Mouse (Mus musculus) CH12.LX (cell line): ENCODE results near the gene Nlrc5. TPM values are rescaled to one million over a fixed set of nuclear protein-coding genes. Genes with fewer than 3 reads are reported as not detected.
A peak's percentile ranks its signal among the peaks of the same experiment; 100 is the strongest.

ENCODE experiments used
- DNase-seq: peaks from one replicate; pipeline ENCODE4 v3.0.0-alpha.2; 2013; ENCODE audit errors: extremely low read depth
- H3K27ac ChIP-seq: 2 replicates; pipeline ENCODE4 v1.5.1; 2012; ENCODE audit warnings: low read depth, mild to moderate bottlenecking, control low read depth, moderate library complexity; ENCODE audit not compliant: insufficient read depth
- H3K27me3 ChIP-seq: replicated peaks from 2 replicates; pipeline ENCODE3; 2012; ENCODE audit warnings: inconsistent platforms
- H3K36me3 ChIP-seq, 2 experiments: replicated peaks in 1 of 2; 2 replicates each; pipeline versions ENCODE3 to v1.6.1; 2012; ENCODE audit warnings: inconsistent platforms in 1 of 2, low read length in 1 of 2, mild to moderate bottlenecking in 1 of 2, mixed read lengths in 1 of 2, moderate library complexity in 1 of 2; ENCODE audit not compliant: control insufficient read depth in 1 of 2, insufficient read depth in 1 of 2
- H3K4me1 ChIP-seq, 2 experiments: 2 replicates each; pipeline ENCODE4 v1.6.1; 2012; ENCODE audit warnings: inconsistent platforms in 1 of 2, moderate library complexity in 1 of 2; ENCODE audit not compliant: insufficient read depth in 2 of 2, control insufficient read depth in 1 of 2
- H3K4me2 ChIP-seq: 2 replicates; pipeline ENCODE4 v1.6.1; 2012; ENCODE audit warnings: low read depth, mild to moderate bottlenecking, control low read depth; ENCODE audit not compliant: poor library complexity, insufficient read depth, severe bottlenecking
- H3K4me3 ChIP-seq, 3 experiments: fragments of 150-350 bp in 1 of 3; sonication (generic) in 1 of 3; replicated peaks in 1 of 3; 2 replicates each; pipeline versions ENCODE3 to v1.5.1; 2011 to 2012; ENCODE audit warnings: low read depth in 2 of 3, low read length in 2 of 3, mild to moderate bottlenecking in 2 of 3, moderate library complexity in 2 of 3, control low read depth in 1 of 3, improper control_type of control experiment in 1 of 3, inconsistent platforms in 1 of 3, mixed read lengths in 1 of 3; ENCODE audit not compliant: poor library complexity in 1 of 3
- H3K79me2 ChIP-seq: replicated peaks from 2 replicates; pipeline ENCODE4 v1.6.1; 2012; ENCODE audit warnings: mild to moderate bottlenecking, moderate library complexity; ENCODE audit not compliant: control insufficient read depth, poor library complexity, insufficient read depth, severe bottlenecking; ENCODE audit errors: extremely low read depth
- H3K9ac ChIP-seq: 2 replicates; pipeline ENCODE4 v1.6.1; 2012; ENCODE audit warnings: low read depth, mild to moderate bottlenecking, control low read depth, moderate library complexity; ENCODE audit not compliant: insufficient read depth
- H3K9me3 ChIP-seq: replicated peaks from 2 replicates; pipeline ENCODE3; 2012; ENCODE audit warnings: low read length, inconsistent platforms, mixed read lengths
- BHLHE40 ChIP-seq: IDR thresholded peaks from 2 replicates; pipeline ENCODE4 v1.6.1; 2011; ENCODE audit warnings: mild to moderate bottlenecking, low read depth, low read length, improper control_type of control experiment
- CTCF ChIP-seq, 2 experiments: IDR thresholded peaks in 1 of 2; conservative IDR thresholded peaks in 1 of 2; 2 replicates each; pipeline ENCODE4 v1.5.1; 2011 to 2012; ENCODE audit warnings: low read depth in 2 of 2, low read length in 2 of 2, improper control_type of control experiment in 1 of 2, inconsistent platforms in 1 of 2, mild to moderate bottlenecking in 1 of 2, moderate library complexity in 1 of 2
- E2F4 ChIP-seq: IDR thresholded peaks from 2 replicates; pipeline ENCODE4 v1.6.1; 2011; ENCODE audit warnings: low read depth, low read length, improper control_type of control experiment; ENCODE audit not compliant: insufficient replicate concordance
- EP300 ChIP-seq: IDR thresholded peaks from 2 replicates; pipeline ENCODE4 v1.6.1; 2011; ENCODE audit warnings: low read length, improper control_type of control experiment
- IRF4 ChIP-seq: IDR thresholded peaks from 2 replicates; pipeline ENCODE4 v1.6.1; 2014; ENCODE audit warnings: low read depth, mild to moderate bottlenecking, inconsistent platforms, low read length, improper control_type of control experiment
- JUN ChIP-seq: IDR thresholded peaks from 2 replicates; pipeline ENCODE4 v1.6.1; 2011; ENCODE audit warnings: low read depth, mild to moderate bottlenecking, low read length, improper control_type of control experiment, moderate library complexity; ENCODE audit not compliant: insufficient read depth
- JUND ChIP-seq: conservative IDR thresholded peaks from 2 replicates; pipeline ENCODE4 v1.6.1; 2011; ENCODE audit warnings: low read depth, low read length, improper control_type of control experiment
- MEF2A ChIP-seq: IDR thresholded peaks from 2 replicates; pipeline ENCODE4 v1.6.1; 2014; ENCODE audit warnings: low read depth, mild to moderate bottlenecking, inconsistent platforms, low read length, improper control_type of control experiment, borderline replicate concordance
- MXI1 ChIP-seq: IDR thresholded peaks from 2 replicates; pipeline ENCODE4 v1.6.1; 2011; ENCODE audit warnings: mild to moderate bottlenecking, low read depth, low read length, improper control_type of control experiment
- PAX5 ChIP-seq: IDR thresholded peaks from 2 replicates; pipeline ENCODE4 v1.6.1; 2012; ENCODE audit warnings: low read length, inconsistent platforms, mixed read lengths
- RCOR1 ChIP-seq: conservative IDR thresholded peaks from 2 replicates; pipeline ENCODE4 v1.6.1; 2012; ENCODE audit warnings: low read depth, mild to moderate bottlenecking, inconsistent platforms, low read length, improper control_type of control experiment
- SIN3A ChIP-seq: IDR thresholded peaks from 2 replicates; pipeline ENCODE4 v1.6.1; 2012; ENCODE audit warnings: low read length, improper control_type of control experiment, inconsistent platforms
- TBP ChIP-seq: conservative IDR thresholded peaks from 2 replicates; pipeline ENCODE4 v1.6.1; 2011; ENCODE audit warnings: low read depth, low read length, improper control_type of control experiment
- UBTF ChIP-seq: IDR thresholded peaks from 2 replicates; pipeline ENCODE4 v1.6.1; 2012; ENCODE audit warnings: low read depth, mild to moderate bottlenecking, inconsistent platforms, low read length, improper control_type of control experiment, moderate library complexity
- USF1 ChIP-seq: IDR thresholded peaks from 2 replicates; pipeline ENCODE4 v1.6.1; 2014; ENCODE audit warnings: low read depth, mild to moderate bottlenecking, inconsistent platforms, low read length, improper control_type of control experiment
- USF2 ChIP-seq: conservative IDR thresholded peaks from 2 replicates; pipeline ENCODE4 v1.6.1; 2011; ENCODE audit warnings: low read depth, low read length, improper control_type of control experiment
- ZC3H11A ChIP-seq: IDR thresholded peaks from 2 replicates; pipeline ENCODE4 v1.6.1; 2012; ENCODE audit warnings: low read depth, mild to moderate bottlenecking, inconsistent platforms, low read length, improper control_type of control experiment
- ZNF384 ChIP-seq: IDR thresholded peaks from 2 replicates; pipeline ENCODE4 v1.6.1; 2012; ENCODE audit warnings: low read depth, low read length, improper control_type of control experiment, inconsistent platforms
- dilution Hi-C: fragments of 300-500 bp; cut with MboI; formaldehyde crosslinking; loops from 2 replicates; pipeline ENCODE4 v1.14.3; 2020; ENCODE audit warnings: low sequenced_read_pairs; ENCODE audit not compliant: extremely low pct_unique_long_range_greater_than_20kb, extremely low pct_ligation_motif_present
- in situ Hi-C: fragments of 300-500 bp; cut with MboI; formaldehyde crosslinking; loops from 3 replicates; pipeline ENCODE4 v1.14.3; 2019; ENCODE audit warnings: low sequenced_read_pairs, low pct_ligation_motif_present, low pct_unique_long_range_greater_than_20kb, mixed read lengths
- polyA plus RNA-seq: library from polyadenylated mRNA; unstranded; fragments of >175 nt; gene quantifications from 2 replicates; pipeline ENCODE4 v1.2.1, GENCODE M21; 2012; ENCODE audit warnings: low read depth; ENCODE audit not compliant: insufficient read length
- total RNA-seq, 2 experiments: library from RNA; depleted of rRNA; stranded (reverse); fragments of 300-350 nt in 1 of 2; fragments of >200 nt in 1 of 2; gene quantifications; 2 replicates each; pipeline ENCODE4 v1.2.3; 2012 to 2014

The Nlrc5 gene
- total and polyA plus RNA-seq, 3 experiments, result 58.6 to 72.5 (median 60.2) TPM

DNA sequence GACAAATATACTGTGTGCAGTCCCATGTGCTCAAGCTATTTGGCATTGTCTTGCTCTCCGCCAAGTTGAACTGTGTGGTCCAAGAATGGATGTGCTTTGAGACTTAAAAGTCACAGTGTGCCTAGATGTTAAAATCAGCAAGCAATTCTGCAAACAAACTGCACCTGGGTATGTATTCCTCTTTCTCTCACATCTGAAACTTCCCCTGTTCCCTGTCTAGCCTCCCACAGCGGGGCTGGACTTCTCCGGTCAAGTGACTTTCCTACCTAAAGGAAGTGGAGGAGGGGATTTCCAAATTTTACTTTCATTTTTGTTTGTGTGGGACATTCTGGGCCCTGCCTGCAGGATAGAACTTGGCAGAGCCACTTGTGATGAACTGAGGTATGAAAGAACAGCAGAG, 9.0 kb downstream of the Nlrc5 start (continued):
- TF ChIP-seq USF2 (no peak), UBTF (no peak), E2F4 (0 out of 2 replicates have a peak, but pooled peaks have one; percentile 51), MEF2A (peak; percentile 54; the same call in 1 of the 2 replicates), CTCF (conservative IDR thresholded peaks at IDR 0.05 in 1 of 2, IDR thresholded peaks at IDR 0.05 in 1 of 2; ENCODE audit: low read depth in 2 of 2, low read length in 2 of 2) (no peak)

DNA sequence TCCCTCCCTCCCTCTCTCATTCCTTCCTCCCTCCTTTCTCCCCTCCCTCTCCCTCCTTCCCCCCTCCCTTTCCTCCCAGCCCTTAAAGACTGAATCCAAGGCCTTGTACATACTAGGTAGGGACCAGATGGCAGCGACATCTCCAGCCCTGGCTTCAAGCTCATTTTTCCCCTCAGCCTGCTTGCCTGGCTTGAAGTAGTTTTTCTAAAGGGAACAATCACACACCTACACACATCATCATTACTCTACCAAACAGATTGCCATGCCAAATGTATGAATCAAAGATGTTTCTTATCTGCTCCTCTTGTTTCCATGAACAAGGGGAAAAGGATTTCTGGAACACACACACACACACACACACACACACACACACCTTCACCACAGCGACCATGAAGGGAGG, 10.3 kb downstream of the Nlrc5 start:
- Histone ChIP-seq H3K79me2 (peaks cover 67% of the 10 kb centered on the region), H3K9me3 (no peaks in the 10 kb centered on the region), H3K4me3 (no peak overlapping the region), H3K4me2 (peak overlapping the region; percentile 95), H3K27me3 (no peaks in the 10 kb centered on the region), H3K9ac (peak overlapping the region; percentile 63; the same call in 1 of the 2 replicates), H3K27ac (peak overlapping the region; percentile 49), H3K4me1 (peaks cover 39 to 91% of the 10 kb centered on the region in 2 experiments), H3K36me3 (peaks cover 26 to 58% of the 10 kb centered on the region in 2 experiments)
- DNase-seq, result no peak
- TF ChIP-seq PAX5 (no peak), ZC3H11A (no peak), UBTF (0 out of 2 replicates have a peak, but pooled peaks have one; percentile 1)
- dilution Hi-C loops (no loop called here), in situ Hi-C loops (no loop called here)

DNA sequence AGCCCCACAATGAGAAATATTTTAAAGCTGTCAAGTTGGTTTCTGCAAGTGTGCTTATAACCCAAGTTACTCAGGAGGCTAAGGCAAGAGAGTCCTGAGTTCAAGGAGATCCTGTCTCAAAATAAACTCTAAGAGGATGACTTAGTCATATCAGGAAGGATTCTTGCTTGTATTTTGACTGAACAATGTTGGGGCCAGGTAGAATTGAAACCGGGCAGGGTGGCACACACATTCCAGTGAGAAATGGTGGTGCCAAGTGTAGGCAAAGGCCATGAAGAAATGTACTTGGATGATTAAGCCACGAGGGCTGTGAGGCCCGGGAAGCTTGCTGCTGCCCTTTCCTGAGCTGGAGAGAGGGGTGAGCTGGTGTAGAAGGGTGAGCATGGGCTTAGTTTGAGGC, 13.0 kb downstream of the Nlrc5 start:
- peak; percentile 67 for TF ChIP-seq JUND
- peak; percentile 53 for TF ChIP-seq EP300
- TF ChIP-seq MXI1, result peak; percentile 21; the same call in 1 of the 2 replicates
- TF ChIP-seq IRF4, result peak; percentile 66; the same call in 1 of the 2 replicates
- peak; percentile 19; the same call in 1 of the 2 replicates for TF ChIP-seq JUN
- TF ChIP-seq USF1, result no peak
- peak; percentile 31; the same call in 1 of the 2 replicates for TF ChIP-seq BHLHE40
- peak; percentile 58; the same call in 1 of the 2 replicates for TF ChIP-seq MEF2A
- no peak for TF ChIP-seq SIN3A
- peak; percentile 17; the same call in 1 of the 2 replicates for TF ChIP-seq RCOR1
- TF ChIP-seq TBP, result no peak
- no peak for TF ChIP-seq ZNF384
- TF ChIP-seq, all 38 proteins: peak for 8
- H3K27ac ChIP-seq, result peak overlapping the region; percentile 86
- peak overlapping the region; percentile 35; the same call in 1 of the 2 replicates for H3K9ac ChIP-seq
- in situ Hi-C loops (no loop called here), dilution Hi-C loops (no loop called here)
- H3K9me3 ChIP-seq, result peaks cover 1% of the 10 kb centered on the region
- H3K36me3 ChIP-seq, result peaks cover 28 to 63% of the 10 kb centered on the region in 2 experiments
- H3K4me2 ChIP-seq, result peak overlapping the region; percentile 9; the same call in 1 of the 2 replicates
- peaks cover 33 to 69% of the 10 kb centered on the region in 2 experiments for H3K4me1 ChIP-seq
- H3K4me3 ChIP-seq, result no peak overlapping the region
- DNase-seq, result no peak
- H3K79me2 ChIP-seq, result peaks cover 51% of the 10 kb centered on the region
- no peaks in the 10 kb centered on the region for H3K27me3 ChIP-seq
